Mouse (Mus musculus) liver, embryonic 12.5 days (tissue): Measurements from ENCODE around the gene Tagap. TPM values are rescaled to one million over a fixed set of nuclear protein-coding genes. Genes with fewer than 3 reads are reported as not detected.
A peak's percentile ranks its signal among the peaks of the same experiment; 100 is the strongest.

ENCODE experiments used
- ATAC-seq: fragments of 200-750 bp; cut with Nextera tagmentation; 2 replicates; pipeline ENCODE4 v1.8.0; 2017; ENCODE audit warnings: moderate number of reproducible peaks, mild to moderate bottlenecking, moderate library complexity
- H3K27ac ChIP-seq: fragments of 300-500 bp; sonication (generic); 2 replicates; pipeline ENCODE4 v1.5.1; 2016; ENCODE audit warnings: mild to moderate bottlenecking
- H3K27me3 ChIP-seq: fragments of 300-500 bp; sonication (generic); replicated peaks from 2 replicates; pipeline ENCODE4 v1.6.1; 2016; ENCODE audit warnings: mild to moderate bottlenecking, moderate library complexity
- H3K36me3 ChIP-seq: fragments of 300-500 bp; sonication (generic); 2 replicates; pipeline ENCODE4 v1.6.1; 2016; ENCODE audit warnings: mild to moderate bottlenecking, moderate library complexity
- H3K4me1 ChIP-seq: fragments of 300-500 bp; sonication (generic); 2 replicates; pipeline ENCODE4 v1.6.1; 2016
- H3K4me2 ChIP-seq: fragments of 300-500 bp; sonication (generic); 2 replicates; pipeline ENCODE4 v1.6.1; 2016; ENCODE audit warnings: mild to moderate bottlenecking, moderate library complexity
- H3K4me3 ChIP-seq: fragments of 300-500 bp; sonication (generic); 2 replicates; pipeline ENCODE4 v1.5.1; 2016; ENCODE audit warnings: mild to moderate bottlenecking, moderate library complexity
- H3K9ac ChIP-seq: fragments of 300-500 bp; sonication (generic); 2 replicates; pipeline ENCODE4 v1.6.1; 2016; ENCODE audit warnings: mild to moderate bottlenecking, moderate library complexity
- H3K9me3 ChIP-seq: fragments of 300-500 bp; sonication (generic); replicated peaks from 2 replicates; pipeline ENCODE4 v1.6.1; 2016; ENCODE audit warnings: mild to moderate bottlenecking, moderate library complexity
- WGBS: fragments of 180-500 bp; shearing (Covaris S2); methylation state at CpG from one replicate; pipeline ENCODE4 v1.1.7; 2016; ENCODE audit not compliant: insufficient replicate concordance; 5-methylcytosine and 5-hydroxymethylcytosine counted together
- polyA plus RNA-seq: library from polyadenylated mRNA; unstranded; fragments of >200 nt; fragmentation: Nextera tagmentation; extraction: Ambion mirVana; gene quantifications from 2 replicates; pipeline ENCODE4 v1.2.1, GENCODE M21; 2016

The Tagap gene
- polyA plus RNA-seq, 1 experiment from 2014 or later, result 0.73 TPM

DNA sequence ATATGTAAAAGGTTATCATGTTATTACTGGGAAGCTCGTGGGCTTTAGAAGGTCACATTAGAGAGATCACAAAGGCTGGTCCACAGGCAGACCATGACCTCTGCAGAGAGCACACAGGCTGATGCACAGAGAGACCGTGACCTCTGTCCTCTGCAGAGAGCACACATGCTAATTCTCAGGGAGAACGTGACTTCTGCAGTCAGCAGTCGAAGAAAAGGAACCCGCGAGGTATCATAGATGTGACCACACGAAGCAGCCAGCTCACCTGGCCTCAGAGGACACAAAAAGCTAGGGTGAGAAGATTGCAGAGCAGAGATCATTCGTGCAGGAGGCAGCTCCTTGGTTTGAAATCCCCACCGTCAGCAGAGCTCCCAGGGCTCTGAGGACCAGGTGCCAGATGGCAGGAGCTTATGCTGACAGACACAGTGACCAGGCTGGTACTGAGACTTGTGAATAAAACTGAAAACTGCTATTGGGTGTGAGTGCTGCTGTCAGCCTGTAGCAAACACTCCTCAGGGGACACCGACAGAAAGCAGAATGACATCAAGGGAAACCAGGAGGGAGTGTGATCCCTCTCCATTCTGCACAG is 29.7 kb upstream of the Tagap start:
- no peak overlapping the region for H3K4me2 ChIP-seq
- no peak for ATAC-seq
- no peaks in the 10 kb centered on the region for H3K27me3 ChIP-seq
- no peaks in the 10 kb centered on the region for H3K36me3 ChIP-seq
- no peaks in the 10 kb centered on the region for H3K4me1 ChIP-seq
- H3K27ac ChIP-seq, result no peak overlapping the region
- H3K9ac ChIP-seq, result no peak overlapping the region
- H3K4me3 ChIP-seq, result no peak overlapping the region
- WGBS, result 55% methylated on average over 10 of the region's 10 CpGs
- no peaks in the 10 kb centered on the region for H3K9me3 ChIP-seq

DNA sequence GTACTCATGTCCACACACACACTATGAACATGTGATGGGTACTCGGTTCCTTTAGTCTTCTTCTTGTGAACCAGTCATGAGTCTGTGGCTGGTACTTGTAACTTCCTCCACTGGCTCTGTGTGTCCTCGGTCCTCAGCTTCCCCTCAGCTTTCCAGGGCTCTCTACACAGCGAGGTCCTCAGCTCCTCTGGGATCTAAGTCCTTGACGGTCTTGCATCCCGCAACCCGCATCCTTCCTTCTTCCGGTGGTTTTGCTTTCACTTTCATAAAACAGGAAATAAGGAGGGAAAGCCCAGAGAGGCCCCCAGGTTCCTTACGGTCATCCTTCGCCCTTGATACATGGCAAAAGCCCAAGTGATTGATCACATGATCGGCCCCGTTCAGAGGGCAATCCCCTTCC is 28.7 kb upstream of the Tagap start:
- H3K4me3 ChIP-seq, result no peak overlapping the region
- no peak for ATAC-seq
- H3K36me3 ChIP-seq, result no peaks in the 10 kb centered on the region
- H3K9ac ChIP-seq, result no peak overlapping the region
- no peak overlapping the region for H3K27ac ChIP-seq
- H3K9me3 ChIP-seq, result no peaks in the 10 kb centered on the region
- no peaks in the 10 kb centered on the region for H3K27me3 ChIP-seq
- peak overlapping the region; percentile 16; the same call in 1 of the 2 replicates for H3K4me2 ChIP-seq
- H3K4me1 ChIP-seq, result no peaks in the 10 kb centered on the region
- 56% methylated on average over 11 of the region's 11 CpGs for WGBS

DNA sequence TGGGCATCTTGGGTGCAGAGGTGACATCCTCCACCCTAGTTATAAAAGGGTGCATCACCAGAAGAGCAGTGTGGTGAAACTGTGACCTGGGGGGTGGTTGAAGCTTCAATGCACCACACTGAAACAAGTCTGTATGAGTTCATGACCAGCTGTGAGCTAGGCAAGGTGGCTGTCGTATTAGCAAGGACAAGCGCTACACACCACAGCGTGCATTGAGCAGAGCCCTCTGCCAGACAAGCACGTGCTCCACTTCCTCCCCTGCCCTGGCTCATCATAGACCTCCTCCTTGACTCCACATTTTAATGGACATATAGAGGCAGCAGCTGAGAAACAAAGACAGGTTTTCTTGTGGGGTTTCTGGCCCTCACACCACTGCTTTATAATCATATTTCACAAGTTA is 28.0 kb upstream of the Tagap start:
- Histone ChIP-seq H3K4me3 (no peak overlapping the region), H3K27ac (no peak overlapping the region), H3K9ac (no peak overlapping the region), H3K27me3 (no peaks in the 10 kb centered on the region), H3K36me3 (no peaks in the 10 kb centered on the region), H3K4me2 (no peak overlapping the region), H3K9me3 (no peaks in the 10 kb centered on the region), H3K4me1 (no peaks in the 10 kb centered on the region)
- 63% methylated on average over 4 of the region's 4 CpGs for WGBS
- ATAC-seq, result no peak

DNA sequence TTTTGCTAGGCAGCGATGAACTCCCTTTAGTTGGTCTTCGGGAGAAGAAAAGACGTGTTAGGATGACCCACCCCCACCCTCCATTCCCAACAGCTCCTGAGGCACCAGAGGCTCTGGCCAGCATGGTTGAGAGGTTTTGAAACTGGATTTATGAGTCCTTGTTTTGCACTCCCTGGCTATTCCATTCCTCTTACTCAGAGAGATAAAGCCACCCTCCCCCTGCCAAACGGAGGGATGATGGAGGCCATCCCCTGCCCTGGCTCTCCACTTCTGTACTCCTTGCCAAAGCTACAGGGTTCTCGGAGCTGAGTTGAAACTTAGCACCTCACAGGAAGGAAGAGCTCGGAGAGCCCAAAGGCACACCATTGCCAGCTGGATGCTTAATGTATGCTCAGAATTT is 26.6 kb upstream of the Tagap start:
- 62% methylated on average over 6 of the region's 6 CpGs for WGBS
- Histone ChIP-seq H3K36me3 (no peaks in the 10 kb centered on the region), H3K9me3 (no peaks in the 10 kb centered on the region), H3K9ac (no peak overlapping the region), H3K4me2 (no peak overlapping the region), H3K4me3 (no peak overlapping the region), H3K4me1 (no peaks in the 10 kb centered on the region), H3K27me3 (no peaks in the 10 kb centered on the region), H3K27ac (no peak overlapping the region)
- no peak for ATAC-seq

DNA sequence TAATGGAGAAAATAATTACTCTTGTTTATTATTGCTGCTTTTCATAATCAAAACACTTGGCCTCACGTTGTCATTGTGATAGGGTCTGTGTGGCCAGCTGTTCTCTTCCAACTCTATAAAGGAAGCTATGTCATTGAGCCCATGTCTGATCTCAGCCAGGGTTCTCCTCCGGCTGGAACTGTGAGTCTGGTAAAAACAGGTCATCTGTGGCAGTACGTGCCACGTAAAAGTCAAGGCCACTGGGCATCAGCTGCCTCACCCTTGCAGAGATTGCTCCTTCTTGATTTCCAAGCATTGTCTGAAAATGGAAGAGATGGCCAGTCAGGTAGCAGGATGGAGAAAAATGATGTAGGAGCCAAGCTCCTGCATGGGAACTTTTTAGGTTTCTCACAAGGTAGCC is 25.8 kb upstream of the Tagap start:
- Histone ChIP-seq H3K27me3 (no peaks in the 10 kb centered on the region), H3K9ac (no peak overlapping the region), H3K9me3 (no peaks in the 10 kb centered on the region), H3K36me3 (no peaks in the 10 kb centered on the region), H3K27ac (no peak overlapping the region), H3K4me2 (no peak overlapping the region), H3K4me1 (no peaks in the 10 kb centered on the region), H3K4me3 (no peak overlapping the region)
- ATAC-seq, result no peak
- WGBS, result 63% methylated on average over 4 of the region's 4 CpGs

DNA sequence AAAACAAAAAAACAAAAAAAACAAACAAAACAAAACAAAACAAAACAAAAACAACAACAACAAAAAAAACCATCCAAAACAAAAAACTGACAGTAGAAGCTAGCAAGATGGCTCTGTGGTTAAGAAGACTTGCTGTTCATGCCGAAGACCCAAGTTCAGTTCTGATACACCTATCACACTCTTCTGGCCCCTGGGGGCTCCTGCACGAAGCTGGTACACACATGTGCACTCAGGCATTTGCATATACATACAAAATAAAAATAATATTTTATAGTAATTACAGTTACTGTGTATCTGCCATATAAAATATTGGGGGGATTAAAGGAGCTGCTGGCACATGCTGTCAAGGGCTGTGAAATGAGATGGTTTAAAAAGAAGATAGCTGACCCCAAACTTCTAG is 24.3 kb upstream of the Tagap start:
- WGBS, result 55% methylated on average over 2 of the region's 2 CpGs

DNA sequence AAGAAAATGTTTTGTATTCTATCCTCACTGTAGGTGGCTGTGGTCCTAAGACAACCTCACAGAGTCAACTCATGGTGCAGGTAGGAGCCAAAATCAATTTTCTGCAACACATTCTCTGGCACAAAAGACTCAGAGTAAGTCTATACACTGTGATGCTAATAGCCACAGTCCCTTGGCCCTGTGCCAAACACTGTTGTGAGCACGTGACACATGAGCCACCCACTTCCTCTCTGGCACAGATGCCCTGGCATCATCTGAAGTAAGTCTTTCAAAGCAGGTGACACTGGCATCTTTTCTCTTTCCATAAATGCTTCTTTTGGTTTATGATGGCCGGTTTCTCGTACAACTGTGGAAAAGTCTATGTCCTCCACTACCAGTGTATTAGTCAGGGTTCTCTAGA is 23.4 kb upstream of the Tagap start:
- H3K27ac ChIP-seq, result no peak overlapping the region
- H3K4me3 ChIP-seq, result no peak overlapping the region
- H3K9ac ChIP-seq, result no peak overlapping the region
- no peaks in the 10 kb centered on the region for H3K4me1 ChIP-seq
- ATAC-seq, result no peak
- no peak overlapping the region for H3K4me2 ChIP-seq
- 58% methylated on average over 3 of the region's 3 CpGs for WGBS
- H3K9me3 ChIP-seq, result no peaks in the 10 kb centered on the region
- no peaks in the 10 kb centered on the region for H3K27me3 ChIP-seq
- no peaks in the 10 kb centered on the region for H3K36me3 ChIP-seq

More for the DNA sequence above, 24.3 kb upstream of the Tagap start:
- H3K4me3 ChIP-seq, result no peak overlapping the region
- ATAC-seq, result no peak
- no peak overlapping the region for H3K27ac ChIP-seq
- no peaks in the 10 kb centered on the region for H3K27me3 ChIP-seq
- H3K9me3 ChIP-seq, result no peaks in the 10 kb centered on the region
- H3K36me3 ChIP-seq, result no peaks in the 10 kb centered on the region
- no peak overlapping the region for H3K4me2 ChIP-seq
- H3K4me1 ChIP-seq, result no peaks in the 10 kb centered on the region
- no peak overlapping the region for H3K9ac ChIP-seq

DNA sequence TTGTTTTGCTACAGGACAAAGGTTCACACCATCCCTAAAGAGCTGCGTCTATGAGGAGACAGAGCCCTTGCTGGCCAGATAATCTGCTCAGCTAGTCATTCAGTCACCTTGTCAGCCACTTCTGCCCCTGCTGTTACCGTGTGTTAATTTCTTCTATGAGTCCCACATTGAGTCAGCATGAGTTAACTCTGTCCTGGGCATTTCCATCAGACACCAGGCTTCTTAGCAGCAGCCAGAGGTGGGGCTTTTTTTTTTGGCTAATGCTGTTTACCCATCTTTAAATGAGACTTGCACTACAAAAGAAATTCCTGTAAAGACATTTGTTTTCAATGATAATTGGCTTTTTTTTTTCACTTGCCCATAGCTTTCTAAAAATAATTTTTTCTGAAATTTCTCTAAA is 20.8 kb upstream of the Tagap start:
- no peak for ATAC-seq
- 15% methylated on average over 2 of the region's 2 CpGs for WGBS
- no peaks in the 10 kb centered on the region for H3K27me3 ChIP-seq

DNA sequence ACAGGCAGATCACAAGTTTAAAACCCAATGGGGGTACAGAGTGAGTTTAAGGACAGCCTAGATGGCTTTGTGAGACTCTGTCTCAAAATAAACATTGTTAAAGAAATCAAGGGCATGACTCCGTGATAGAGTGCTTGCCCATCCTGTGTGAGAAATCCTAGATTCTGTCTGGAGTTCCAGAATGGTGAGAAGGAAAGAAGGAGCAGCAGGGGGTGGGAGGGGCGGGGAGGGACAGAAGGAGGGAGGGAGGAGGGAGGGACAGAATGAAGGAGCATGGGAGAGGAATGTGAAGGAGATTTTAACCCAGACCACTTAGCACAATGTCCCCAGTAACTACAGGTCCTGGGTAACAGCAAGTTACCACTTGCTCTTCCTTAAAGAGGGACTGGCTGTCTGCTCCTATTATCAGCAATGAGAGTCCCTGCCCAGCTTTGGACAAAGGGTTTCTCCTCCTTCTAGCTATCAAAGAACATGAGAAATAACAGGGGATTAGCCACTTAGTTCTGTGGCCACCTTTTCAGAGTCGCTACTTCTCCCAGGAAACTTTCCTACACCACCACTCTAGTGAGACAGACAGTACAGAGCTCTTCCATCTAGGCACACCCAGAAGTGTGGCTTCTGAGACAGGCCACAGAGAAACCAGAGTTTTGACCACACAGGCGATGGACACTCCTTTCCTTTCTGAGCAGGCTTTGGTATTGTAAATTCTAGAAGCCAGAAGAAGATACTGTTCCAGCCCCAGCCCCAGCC is 19.7 kb upstream of the Tagap start:
- H3K9ac ChIP-seq, result no peak overlapping the region
- H3K36me3 ChIP-seq, result no peaks in the 10 kb centered on the region
- no peaks in the 10 kb centered on the region for H3K4me1 ChIP-seq
- H3K9me3 ChIP-seq, result peaks cover 5% of the 10 kb centered on the region; the same call in 1 of the 2 replicates
- WGBS, result 24% methylated on average over 4 of the region's 4 CpGs
- no peak overlapping the region for H3K4me3 ChIP-seq
- ATAC-seq, result no peak
- 0 out of 2 replicates have a peak, but pooled peaks cover 1% of the 10 kb centered on the region for H3K27me3 ChIP-seq
- H3K27ac ChIP-seq, result no peak overlapping the region
- H3K4me2 ChIP-seq, result no peak overlapping the region

More for the DNA sequence above, 20.8 kb upstream of the Tagap start:
- no peak overlapping the region for H3K4me3 ChIP-seq
- 0 out of 2 replicates have a peak, but pooled peaks cover 2% of the 10 kb centered on the region for H3K9me3 ChIP-seq
- no peak overlapping the region for H3K4me2 ChIP-seq
- no peak overlapping the region for H3K9ac ChIP-seq
- H3K36me3 ChIP-seq, result no peaks in the 10 kb centered on the region
- no peak overlapping the region for H3K27ac ChIP-seq
- H3K4me1 ChIP-seq, result no peaks in the 10 kb centered on the region

DNA sequence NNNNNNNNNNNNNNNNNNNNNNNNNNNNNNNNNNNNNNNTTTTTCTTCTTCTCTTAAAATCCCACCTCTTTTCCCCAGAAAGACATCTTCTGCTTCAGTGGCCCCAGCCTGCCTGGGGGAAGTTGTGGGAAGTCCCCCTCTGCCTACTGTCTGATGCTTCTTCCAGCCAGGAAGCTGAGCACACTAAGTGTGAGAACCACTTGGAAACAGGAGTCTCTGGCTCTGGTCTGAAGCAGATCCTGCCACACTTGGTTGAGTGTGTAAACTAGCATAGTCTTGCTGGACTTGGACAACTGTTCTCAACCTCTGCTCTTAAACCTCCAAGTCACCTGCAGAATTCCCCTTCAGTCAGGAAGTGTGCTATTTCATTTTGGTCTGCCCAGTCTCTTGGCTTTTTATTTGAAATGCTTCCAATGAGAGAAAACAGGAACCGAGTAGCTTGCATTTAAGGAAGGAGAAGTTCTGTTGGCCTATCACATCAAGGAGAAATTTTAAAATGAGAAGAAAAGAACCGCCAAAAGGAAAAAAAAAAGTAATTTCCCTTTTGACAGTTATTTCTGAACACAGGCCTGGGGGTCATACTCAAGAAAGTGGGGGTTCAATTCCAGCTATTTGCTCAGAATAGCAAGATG is 11.1 kb upstream of the Tagap start:
- peaks cover 8% of the 10 kb centered on the region; the same call in 1 of the 2 replicates for H3K9me3 ChIP-seq
- no peak overlapping the region for H3K27ac ChIP-seq
- H3K27me3 ChIP-seq, result 0 out of 2 replicates have a peak, but pooled peaks cover 5% of the 10 kb centered on the region
- no peak overlapping the region for H3K9ac ChIP-seq
- no peak for ATAC-seq
- no peak overlapping the region for H3K4me3 ChIP-seq
- H3K36me3 ChIP-seq, result no peaks in the 10 kb centered on the region
- no peak overlapping the region for H3K4me2 ChIP-seq
- H3K4me1 ChIP-seq, result no peaks in the 10 kb centered on the region
- 24% methylated on average over 2 of the region's 2 CpGs for WGBS

DNA sequence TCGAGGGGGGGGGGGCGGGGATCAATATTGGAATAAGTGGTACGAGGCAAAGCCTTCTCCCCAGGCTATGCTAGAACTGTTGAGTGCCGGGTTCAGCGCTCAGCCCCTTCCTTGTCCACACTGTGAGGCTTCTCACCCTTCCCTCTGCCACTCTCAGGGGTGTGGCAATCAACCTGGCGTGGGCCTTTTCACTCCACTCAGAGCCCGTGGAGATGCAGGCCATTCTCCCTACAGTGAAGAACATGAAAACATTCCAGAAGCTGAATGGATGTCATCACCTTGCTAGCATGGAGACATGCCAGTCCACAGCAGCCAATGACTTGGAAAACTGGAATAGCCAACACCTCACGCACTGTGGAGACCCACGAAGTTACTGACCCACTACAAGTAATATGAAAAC is 10.0 kb upstream of the Tagap start:
- Histone ChIP-seq H3K27ac (no peak overlapping the region), H3K9ac (no peak overlapping the region), H3K4me1 (no peaks in the 10 kb centered on the region), H3K4me3 (no peak overlapping the region), H3K4me2 (no peak overlapping the region), H3K27me3 (0 out of 2 replicates have a peak, but pooled peaks cover 5% of the 10 kb centered on the region), H3K9me3 (peaks cover 6% of the 10 kb centered on the region; the same call in 1 of the 2 replicates), H3K36me3 (no peaks in the 10 kb centered on the region)
- WGBS, result 75% methylated on average over 9 of the region's 9 CpGs
- ATAC-seq, result no peak

DNA sequence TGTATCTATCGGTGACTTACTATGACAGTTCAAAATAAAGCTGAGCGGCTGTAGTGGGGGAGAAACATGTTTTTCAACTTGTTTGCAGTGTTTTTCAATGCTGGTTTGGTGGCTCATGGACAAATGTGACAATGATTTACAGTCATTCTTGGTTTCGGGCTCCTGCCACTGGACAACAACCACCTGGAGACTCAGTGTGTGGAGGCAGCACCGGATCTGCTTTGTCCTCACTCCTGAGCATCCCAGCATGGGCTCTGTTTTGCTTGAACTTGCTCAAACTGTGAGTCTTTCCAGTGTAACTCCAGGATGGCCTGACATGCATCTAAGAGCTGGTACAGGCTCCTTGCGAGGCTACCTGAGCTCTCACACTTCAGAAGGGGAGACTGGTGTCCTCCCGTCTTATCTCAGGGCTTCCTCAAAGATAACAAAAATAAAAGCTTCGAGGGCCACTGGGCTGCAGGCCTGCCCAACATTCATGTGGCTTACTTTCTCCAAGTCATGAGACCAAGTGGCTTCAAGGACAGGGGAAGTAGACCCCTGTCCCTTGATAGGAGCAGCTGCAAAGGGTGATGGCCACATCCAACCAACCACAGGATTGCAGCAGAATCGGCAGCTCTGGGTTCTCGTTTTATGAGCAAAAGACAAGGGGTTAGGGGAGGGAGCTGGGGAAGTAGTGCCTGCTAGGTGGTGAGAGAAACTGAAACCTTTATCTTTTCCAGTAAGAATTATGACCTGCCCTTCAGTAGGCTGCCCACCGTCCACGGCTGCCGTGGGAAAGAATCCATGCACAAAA is 8.8 kb upstream of the Tagap start:
- WGBS, result 39% methylated on average over 12 of the region's 12 CpGs
- Histone ChIP-seq H3K9ac (no peak overlapping the region), H3K27ac (no peak overlapping the region), H3K9me3 (no peaks in the 10 kb centered on the region), H3K4me3 (no peak overlapping the region), H3K36me3 (no peaks in the 10 kb centered on the region), H3K27me3 (no peaks in the 10 kb centered on the region), H3K4me2 (no peak overlapping the region), H3K4me1 (no peaks in the 10 kb centered on the region)
- no peak for ATAC-seq
